Mouse (Mus musculus): ENCODE measurements around the gene Ism2.

GRCm38 (mm10) chr12:87299037-87299656 lies 358 bp downstream of the Ism2 start:
- no peak for TF ChIP-seq CTCF (IDR thresholded peaks at IDR 0.05; ENCODE audit: low read depth)
- no peak for TF ChIP-seq EP300 (IDR thresholded peaks at IDR 0.05; ENCODE audit: low read depth)
